Mouse (Mus musculus) adrenal gland, postnatal 4 days (tissue): ENCODE results near the gene Txn2. TPM values are rescaled to one million over a fixed set of nuclear protein-coding genes. Genes with fewer than 3 reads are reported as not detected.
A peak's percentile ranks its signal among the peaks of the same experiment; 100 is the strongest.

Source experiments
- DNase-seq, 2 experiments: peaks; one replicate each; pipeline ENCODE4 v3.0.0; 2021 to 2022; ENCODE audit warnings: low spot score in 2 of 2, mixed read lengths in 2 of 2
- total RNA-seq, 2 experiments: library from RNA; stranded (reverse); gene quantifications; 2 replicates each; pipeline ENCODE4 v1.2.3; 2021

Txn2 gene
- total RNA-seq, 2 experiments from 2014 or later, result 271 to 275 TPM

GRCm38 (mm10) chr15:77934968-77935367, 6.2 kb upstream of the Txn2 start:
- DNase-seq, result no peak

DNA sequence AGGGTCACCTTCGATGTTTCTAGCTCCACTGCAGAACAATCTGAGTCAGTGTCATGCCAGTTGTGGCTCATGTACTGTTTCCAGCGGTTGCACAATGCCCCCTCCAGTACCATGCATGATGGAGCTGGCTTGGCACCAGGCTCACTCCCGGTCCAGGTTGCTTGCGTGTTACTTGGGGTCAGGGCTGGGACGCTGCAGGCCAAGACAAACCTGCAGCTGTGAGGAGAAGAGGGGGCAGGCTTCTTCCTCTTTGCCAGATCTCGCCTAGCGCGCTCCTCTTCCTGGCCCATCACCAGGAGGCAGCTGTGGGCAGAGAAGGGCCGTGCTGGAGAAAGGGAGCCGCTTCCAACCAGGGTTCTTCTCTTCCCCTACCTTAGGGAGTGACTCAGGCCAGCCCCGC, 5.5 kb upstream of the Txn2 start:
- no peak for DNase-seq

DNA sequence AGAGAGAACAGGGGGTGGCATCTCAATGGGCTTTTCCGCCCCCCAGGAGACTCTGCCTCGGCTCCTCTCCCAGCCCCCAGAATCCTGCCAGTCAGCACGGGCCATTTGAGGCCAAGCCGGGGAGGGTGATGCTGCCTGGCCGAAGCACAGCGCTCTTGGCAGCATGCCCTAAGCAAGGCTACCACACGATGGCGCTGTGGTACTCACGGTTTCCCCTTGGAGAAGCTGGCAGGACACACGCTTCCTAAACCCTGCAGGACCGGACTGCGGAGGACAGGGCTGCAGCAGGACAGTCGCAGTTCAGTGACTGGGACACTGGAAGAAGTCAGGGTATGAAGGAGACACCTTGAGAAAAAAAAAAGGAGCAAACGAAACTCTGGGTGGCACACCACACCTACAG, 5.0 kb upstream of the Txn2 start:
- peak; percentile 98 to 100 for DNase-seq

DNA sequence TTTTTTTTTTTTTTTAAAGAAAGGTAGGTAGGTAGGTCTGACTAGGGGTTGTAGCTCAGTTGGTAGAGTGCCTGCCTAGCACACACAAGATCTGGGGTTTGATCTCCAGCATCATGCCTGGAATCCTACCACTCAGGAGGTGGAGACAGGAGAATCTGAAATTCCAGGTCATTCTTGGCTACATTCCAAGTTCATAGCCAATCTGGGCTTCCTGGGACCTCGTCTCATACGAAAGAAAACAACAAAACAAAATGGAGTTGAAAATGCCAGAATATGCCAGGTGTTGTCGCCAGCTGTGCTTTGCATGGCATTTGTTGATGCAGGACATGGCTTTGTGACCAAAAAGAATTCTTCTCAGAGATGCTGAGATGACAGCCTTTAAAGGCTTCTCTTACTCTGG, 4.4 kb upstream of the Txn2 start:
- no peak for DNase-seq

GRCm38 (mm10) chr15:77931689-77932016, 2.8 kb upstream of the Txn2 start:
- DNase-seq, result no peak

GRCm38 (mm10) chr15:77930986-77931688, 2.3 kb upstream of the Txn2 start:
- no peak for DNase-seq

DNA sequence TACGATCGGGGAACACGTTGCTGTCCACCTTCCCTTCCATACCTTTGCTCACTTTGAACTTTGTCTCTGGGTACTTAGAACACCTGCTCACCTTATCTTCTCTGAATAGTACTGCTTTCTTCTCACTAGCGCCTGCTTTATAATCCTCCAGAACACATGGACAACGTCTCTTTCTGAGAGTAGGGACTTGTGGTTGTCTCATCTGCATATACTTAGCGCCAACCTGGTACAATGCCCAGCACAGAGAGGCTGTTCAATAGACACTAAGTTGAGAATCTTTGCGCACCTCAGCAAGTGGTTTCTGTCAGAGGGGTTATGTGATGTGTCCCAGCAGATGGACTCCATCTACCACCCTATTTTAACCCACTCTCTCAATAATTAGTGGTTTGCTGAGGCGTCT, 998 bp upstream of the Txn2 start:
- DNase-seq, result no peak

GRCm38 (mm10) chr15:77928091-77928490, 715 bp downstream of the Txn2 start:
- no peak for DNase-seq

DNA sequence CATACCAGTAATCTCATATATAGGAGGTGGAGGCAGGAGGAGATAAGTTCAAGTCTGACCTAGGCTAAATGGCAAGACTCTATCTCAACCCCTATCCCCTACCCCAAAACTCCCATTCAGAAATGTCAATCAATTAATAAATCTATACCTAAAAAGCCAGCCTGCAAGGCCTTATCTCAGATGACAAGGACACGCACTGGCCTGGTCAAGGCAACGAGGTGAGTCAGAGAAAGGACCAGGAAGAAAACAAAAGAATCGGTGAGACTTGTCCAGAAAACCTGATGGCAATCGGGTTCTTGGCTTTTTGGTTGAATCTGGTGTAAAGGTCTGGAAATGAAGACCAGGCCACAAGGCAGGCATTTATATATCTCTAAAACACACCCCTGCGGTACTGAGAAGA, 1.9 kb downstream of the Txn2 start:
- DNase-seq, result no peak

DNA sequence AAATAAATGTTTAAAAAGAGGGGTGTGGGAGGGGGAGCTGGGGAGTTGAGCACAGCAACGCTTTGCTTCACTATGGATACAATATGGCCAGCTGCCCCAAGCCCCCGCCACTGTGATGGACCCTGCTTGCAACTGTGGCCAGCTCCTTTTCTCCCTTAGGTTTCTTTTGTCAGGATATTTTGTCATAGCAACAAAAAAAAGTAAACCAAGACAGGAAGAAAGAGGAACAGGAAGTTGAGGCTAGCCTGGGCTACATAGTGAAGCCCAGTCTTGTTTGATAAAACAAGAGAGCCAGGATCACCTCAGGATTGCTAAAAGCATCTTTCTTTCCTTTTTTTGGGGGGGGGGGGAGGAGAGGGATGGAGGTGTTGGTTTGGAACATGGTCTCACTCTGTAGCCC, 3.6 kb downstream of the Txn2 start:
- DNase-seq, result no peak

- no peak for DNase-seq
Measured at GRCm38 (mm10) chr15:77923267-77924035, 5.4 kb downstream of the Txn2 start.

DNA sequence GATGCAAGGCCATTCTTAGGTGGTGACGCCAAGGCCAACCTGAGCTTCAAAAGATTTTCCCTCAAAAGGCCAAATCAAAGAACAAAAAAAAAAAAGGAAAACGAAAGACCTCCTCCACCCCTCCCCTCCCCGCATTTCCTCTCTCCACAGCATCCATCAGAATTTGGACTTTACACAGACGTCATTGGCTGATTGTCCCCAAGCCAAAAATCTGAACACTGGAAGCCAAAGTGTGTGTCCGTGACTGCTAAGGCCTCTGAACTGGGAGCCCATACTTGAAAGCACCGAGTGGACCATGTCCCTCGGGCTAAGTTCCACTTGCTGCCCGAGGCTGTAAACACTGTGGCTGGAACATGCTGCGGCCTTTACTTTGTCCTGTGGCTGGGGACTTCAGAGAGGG, 6.1 kb downstream of the Txn2 start:
- DNase-seq, result no peak

DNA sequence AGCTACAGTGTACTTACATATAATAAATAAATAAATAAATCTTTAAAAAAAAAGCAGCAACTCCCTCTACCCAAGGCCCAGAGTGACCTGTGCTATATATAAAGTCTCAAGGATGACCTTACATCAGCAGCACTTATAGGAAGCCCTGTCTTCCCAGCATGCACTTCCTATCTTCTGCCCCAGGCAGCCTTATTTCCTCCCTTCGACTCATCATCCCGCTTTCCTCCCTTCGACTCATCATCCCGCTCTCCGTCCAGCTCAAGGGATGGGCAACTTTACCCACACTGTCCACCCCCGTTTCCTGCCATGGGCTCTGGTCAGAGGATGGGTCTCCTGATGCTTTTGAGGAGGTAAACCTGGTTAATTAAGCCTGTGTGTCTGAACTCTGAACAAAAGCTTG, 7.2 kb downstream of the Txn2 start:
- DNase-seq, result no peak

DNA sequence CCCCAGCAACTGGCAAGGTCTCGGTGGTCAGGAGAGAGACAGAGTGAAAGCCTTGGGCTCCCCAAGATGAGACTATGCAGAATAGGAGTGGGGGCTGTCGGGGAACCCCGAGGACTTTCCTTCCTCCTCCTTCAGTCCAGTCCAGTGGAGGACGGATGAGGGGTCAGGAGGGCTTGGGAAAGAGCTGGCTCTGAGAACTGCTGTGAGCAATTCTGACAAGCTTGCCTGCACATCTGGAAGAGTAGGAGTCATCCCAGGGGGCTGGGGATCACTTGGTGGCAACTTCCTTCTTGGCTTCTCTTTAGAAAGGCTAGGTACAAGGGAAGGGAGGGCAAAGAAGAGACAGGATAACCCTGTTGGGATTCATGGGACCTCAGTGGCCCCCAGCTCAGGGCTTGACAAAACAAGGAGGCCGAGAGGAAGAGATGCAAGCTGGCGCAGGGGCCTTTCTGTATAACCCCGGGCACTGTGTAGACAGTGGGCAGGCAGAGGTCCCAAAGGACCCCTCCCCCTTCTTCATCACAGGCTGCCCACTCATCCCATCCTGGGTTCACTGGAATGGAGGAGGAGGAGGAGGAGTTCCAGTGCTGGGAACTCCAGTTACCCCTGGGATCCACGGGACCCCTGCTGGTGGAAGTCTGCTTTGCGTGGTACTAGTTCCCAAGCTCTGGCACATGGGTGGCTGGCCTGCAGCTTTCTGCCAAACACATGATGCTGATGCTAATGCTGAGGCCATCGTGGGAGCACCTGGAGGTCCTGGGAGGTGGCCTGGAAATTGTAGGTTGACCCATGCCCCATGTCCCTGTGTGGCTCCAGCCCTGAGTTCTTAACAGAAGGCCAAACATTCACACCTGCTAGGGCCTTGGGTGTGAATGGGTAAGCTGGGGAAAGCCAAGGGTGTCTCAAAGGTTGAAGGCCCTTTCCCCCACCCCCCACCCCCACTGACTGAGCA, 8.0 kb downstream of the Txn2 start:
- DNase-seq, result no peak

DNA sequence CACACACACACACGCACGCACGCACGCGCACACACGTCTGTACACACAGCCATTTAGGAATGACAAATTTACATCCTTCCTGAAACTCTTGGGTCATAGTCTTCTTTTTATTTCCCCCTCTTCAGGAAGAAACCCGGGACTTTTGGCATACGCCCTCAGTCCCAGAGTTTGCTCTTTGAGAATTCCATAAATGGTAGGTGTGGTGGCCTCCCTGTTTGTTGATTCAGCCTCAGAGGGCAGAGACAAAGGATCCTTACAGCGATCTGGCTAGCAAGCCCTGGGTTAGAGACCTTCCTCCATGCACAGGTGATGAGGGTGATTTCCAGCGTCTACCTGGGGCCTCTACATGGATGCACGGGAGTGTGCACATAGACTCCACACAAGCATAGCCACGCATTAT, 9.4 kb downstream of the Txn2 start:
- DNase-seq, result no peak

- DNase-seq, result peak; percentile 78 to 86
Measured at GRCm38 (mm10) chr15:77916851-77917544, 11.8 kb downstream of the Txn2 start.

- no peak for DNase-seq
Measured at GRCm38 (mm10) chr15:77915287-77915686, 13.5 kb downstream of the Txn2 start.

GRCm38 (mm10) chr15:77914507-77914906, 14.3 kb downstream of the Txn2 start:
- DNase-seq, result no peak

DNA sequence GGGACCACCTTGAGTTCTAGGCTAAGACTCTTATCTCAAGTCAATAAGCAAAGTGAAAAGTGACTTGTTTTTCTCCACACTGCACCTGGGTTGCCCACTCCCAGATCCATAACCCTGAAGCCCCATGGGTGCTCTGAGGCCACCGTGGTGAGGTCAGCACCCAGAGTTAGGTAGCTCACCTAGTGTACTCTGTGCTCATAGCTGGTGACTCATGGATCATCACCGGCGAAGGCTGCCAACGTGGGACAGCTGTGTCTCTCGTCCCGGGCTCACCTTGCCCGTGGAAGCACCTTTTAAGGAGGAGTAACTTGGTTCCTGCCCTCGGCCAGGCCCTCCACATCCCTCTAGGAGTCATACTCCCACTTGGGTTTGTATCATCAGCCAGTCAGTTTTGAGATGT, 15.8 kb downstream of the Txn2 start:
- DNase-seq, result no peak

DNA sequence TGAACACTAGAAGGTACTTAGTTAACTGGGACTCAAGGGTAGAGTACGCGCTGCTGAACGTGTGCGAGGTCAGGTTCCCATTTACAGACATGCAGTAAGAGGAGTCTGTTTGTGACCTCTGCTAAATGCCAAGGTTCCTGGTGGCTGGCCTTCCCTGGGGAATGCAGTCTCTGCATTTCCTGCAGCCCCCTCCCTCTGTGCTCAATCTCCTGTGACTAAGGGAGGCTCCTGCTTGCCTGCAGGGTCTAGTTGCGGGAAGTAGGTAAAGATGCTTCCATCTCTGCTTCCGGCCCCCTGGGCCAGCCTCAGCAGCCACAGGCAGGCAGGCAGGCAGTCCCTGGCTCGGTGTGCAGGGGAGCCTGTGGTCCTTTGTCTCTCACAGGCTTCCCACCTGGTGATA, 16.2 kb downstream of the Txn2 start:
- no peak for DNase-seq

- DNase-seq, result no peak
Measured at GRCm38 (mm10) chr15:77912048-77912447, 16.8 kb downstream of the Txn2 start.
